Mouse (Mus musculus) stomach, postnatal 0 days (tissue): Measurements from ENCODE around the gene Tipin.

ENCODE experiments used
- CTCF ChIP-seq: IDR thresholded peaks from 2 replicates; pipeline ENCODE4 v1.5.1; 2016; ENCODE audit warnings: antibody characterized with exemption, low read depth, mild to moderate bottlenecking, moderate library complexity
- EP300 ChIP-seq: optimal IDR thresholded peaks from 2 replicates; pipeline ENCODE3; 2016; ENCODE audit warnings: antibody characterized with exemption

DNA sequence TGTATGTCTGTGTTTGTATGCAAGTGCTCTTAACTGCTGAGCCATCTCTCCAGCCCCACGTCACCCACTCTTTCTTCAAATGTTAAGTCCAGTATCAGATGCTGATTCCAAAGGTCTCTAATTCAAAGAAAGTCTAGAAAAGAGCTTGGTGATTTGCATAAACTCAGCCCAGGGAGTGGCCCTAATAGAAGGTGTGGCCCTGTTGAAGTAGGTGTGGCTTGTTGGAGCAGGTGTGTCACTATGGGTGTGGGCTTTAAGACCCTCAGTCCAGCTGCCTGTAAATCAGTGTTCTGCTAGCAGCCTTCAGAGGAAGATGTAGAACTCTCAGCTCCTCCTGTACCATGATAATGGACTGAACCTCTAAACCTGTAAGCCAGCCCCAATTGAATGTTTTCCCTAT is 14.2 kb upstream of the Tipin start:
- TF ChIP-seq CTCF (no peak), EP300 (no peak)
